Mouse (Mus musculus): ENCODE results near the gene Skiv2l.
"Not testable (repeated sequence)": the region's sequence is repeated elsewhere in the genome, so short reads cannot be mapped to it uniquely, and the experiment has no call there.

GRCm38 (mm10) chr17:34798071-34798470 is 51.9 kb downstream of the Skiv2l start:
- not testable (repeated sequence) for TF ChIP-seq CTCF (conservative IDR thresholded peaks at IDR 0.05; ENCODE audit: low read length); POU5F1 (IDR thresholded peaks at IDR 0.05; ENCODE audit: borderline replicate concordance, low read length)
